In genomic region chr4:148805811-148806747, GRCm38 (mm10) we compare ENCODE assay signal across 9 mouse cellular contexts. TPM values are rescaled to one million over a fixed set of nuclear protein-coding genes. Genes with fewer than 3 reads are reported as not detected.
A peak's percentile ranks its signal among the peaks of the same experiment; 100 is the strongest.
DNase-seq lines count a peak whose midpoint lies in the region; ATAC-seq and TF ChIP-seq lines count a peak whose summit lies in the region.
"Had no signal": no experiment of that assay in that cellular context is flagged by ENCODE, and none has a peak within 500 bp of the region (broad histone marks: within the 10 kb centered on the region; RNA-seq: fewer than 3 reads in every experiment).

No protein-coding gene starts in this region.

- peak; percentile 39 to 77 for DNase-seq in adrenal gland, adult (ENCODE audit: inconsistent age in 2 of 2, low spot score in 1 of 2)
- no peak for DNase-seq in adrenal gland, postnatal 4 days (ENCODE audit: low spot score in 2 of 2)
- DNase-seq in embryonic facial prominence, embryonic 14.5 days (ENCODE audit: low spot score): peak; percentile 34
- peak; percentile 18 to 62 for DNase-seq in heart, postnatal 36 days
- no peak for DNase-seq in frontal cortex, postnatal 25 days (ENCODE audit: low spot score in 2 of 2)
- no peak for DNase-seq in ovary, postnatal 10 days (ENCODE audit: low spot score)

- intact Hi-C loops in heart, postnatal 36 days (cut with DNase I): loop anchor here (2.0 to 5.0 kb wide), 5 partner anchors 63 to 271 kb away; no protein-coding TSS in a partner anchor

- peaks cover 82% of the 10 kb centered on the region for H3K27me3 ChIP-seq in embryonic facial prominence, embryonic 14.5 days (replicated peaks; ENCODE audit: control insufficient read depth, insufficient read depth, low read length)
- peaks cover 99% of the 10 kb centered on the region for H3K27me3 ChIP-seq in liver, embryonic 12.5 days (replicated peaks)

- ATAC-seq in embryonic facial prominence, embryonic 14.5 days (ENCODE audit: low read depth): no peak
- no peak for ATAC-seq in liver, embryonic 12.5 days

- no peaks in the 10 kb centered on the region for H3K36me3 ChIP-seq in embryonic facial prominence, embryonic 14.5 days (ENCODE audit: control insufficient read depth, insufficient read depth, low read length)
- no peaks in the 10 kb centered on the region for H3K36me3 ChIP-seq in liver, embryonic 12.5 days

- TF ChIP-seq POLR2A in olfactory bulb, adult 2 months (IDR thresholded peaks at IDR 0.05; ENCODE audit: insufficient read depth, low read depth, low read length): no peak

- peak overlapping the region; percentile 100 for H3K4me2 ChIP-seq in embryonic facial prominence, embryonic 14.5 days (ENCODE audit: low read depth, low read length)
- peak overlapping the region; percentile 72 for H3K4me2 ChIP-seq in liver, embryonic 12.5 days

- H3K9ac ChIP-seq in embryonic facial prominence, embryonic 14.5 days (ENCODE audit: low read depth, low read length): peak overlapping the region; percentile 62
- no peak overlapping the region for H3K9ac ChIP-seq in liver, embryonic 12.5 days

- no peaks in the 10 kb centered on the region for H3K9me3 ChIP-seq in embryonic facial prominence, embryonic 14.5 days (ENCODE audit: control insufficient read depth, low read length)
- no peaks in the 10 kb centered on the region for H3K9me3 ChIP-seq in liver, embryonic 12.5 days (replicated peaks)

- under 1% methylated on average over 59 of the region's 64 CpGs for WGBS in embryonic facial prominence, embryonic 14.5 days
- WGBS in liver, embryonic 12.5 days (ENCODE audit: insufficient replicate concordance): 2% methylated on average over 64 of the region's 64 CpGs
- under 1% methylated on average over 63 of the region's 64 CpGs for WGBS in olfactory bulb, adult 2 months

- H3K4me1 ChIP-seq in embryonic facial prominence, embryonic 14.5 days (ENCODE audit: control insufficient read depth, insufficient read depth, low read length): peaks cover 11% of the 10 kb centered on the region
- H3K4me1 ChIP-seq in liver, embryonic 12.5 days: peaks cover 20% of the 10 kb centered on the region
- H3K4me1 ChIP-seq in olfactory bulb, adult 2 months (ENCODE audit: control insufficient read depth, insufficient read depth, low read length): peaks cover 28% of the 10 kb centered on the region

- peak overlapping the region; percentile 62 for H3K4me3 ChIP-seq in embryonic facial prominence, embryonic 14.5 days (ENCODE audit: low read depth, low read length)
- peak overlapping the region; percentile 50 for H3K4me3 ChIP-seq in liver, embryonic 12.5 days
- H3K4me3 ChIP-seq in olfactory bulb, adult 2 months (ENCODE audit: insufficient read depth, low read depth, low read length): peak overlapping the region; percentile 27
- H3K4me3 ChIP-seq: erythroblast, embryonic 14.5 days had no signal

- TF ChIP-seq CTCF in olfactory bulb, adult 2 months (IDR thresholded peaks at IDR 0.05; ENCODE audit: insufficient read depth, low read depth, low read length): no peak

- peak overlapping the region; percentile 29; the same call in 1 of the 2 replicates for H3K27ac ChIP-seq in embryonic facial prominence, embryonic 14.5 days (replicated peaks; ENCODE audit: low read depth, low read length)
- H3K27ac ChIP-seq in liver, embryonic 12.5 days: no peak overlapping the region
- no peak overlapping the region for H3K27ac ChIP-seq in olfactory bulb, adult 2 months (ENCODE audit: insufficient read depth, low read depth, low read length)

RNA-seq across cellular contexts. Expression of gene Casz1, which starts 1.9 kb away (rescaled TPM):
- total RNA-seq in adrenal gland, postnatal 4 days (2021): 10 to 100 TPM; 10.1 to 15.6 TPM
- polyA plus RNA-seq in embryonic facial prominence, embryonic 14.5 days (2014; fragmentation: Nextera tagmentation; extraction: Ambion mirVana): 7.8 and 7.9 TPM in 2 replicates
- total RNA-seq in heart, postnatal 36 days (2021): 10 to 100 TPM; 38.7 to 45.3 TPM
- 0.50 and 0.60 TPM in 2 replicates for polyA plus RNA-seq in liver, embryonic 12.5 days (2016; fragmentation: Nextera tagmentation; extraction: Ambion mirVana)
- not detected in 2 replicates for polyA plus RNA-seq in olfactory bulb, adult 2 months (2012; ENCODE audit: insufficient read depth, insufficient read length, low replicate concordance, missing spikeins)

Comparison
In these comparisons a context has a peak if more than half of its experiments do, and no peak if none do; other contexts are left out.
1. DNase-seq: peak in adrenal gland, adult (2 of 2), embryonic facial prominence, embryonic 14.5 days (single experiment) and heart, postnatal 36 days (2 of 2); none in adrenal gland, postnatal 4 days (0 of 2), frontal cortex, postnatal 25 days (0 of 2) and ovary, postnatal 10 days (single experiment).
2. Peak in every context shown above with its lines, with median percentiles within 50 percentile points of each other: H3K4me3 ChIP-seq.